Comparison of ENCODE assay signal across 12 mouse cellular contexts in the genomic region with DNA sequence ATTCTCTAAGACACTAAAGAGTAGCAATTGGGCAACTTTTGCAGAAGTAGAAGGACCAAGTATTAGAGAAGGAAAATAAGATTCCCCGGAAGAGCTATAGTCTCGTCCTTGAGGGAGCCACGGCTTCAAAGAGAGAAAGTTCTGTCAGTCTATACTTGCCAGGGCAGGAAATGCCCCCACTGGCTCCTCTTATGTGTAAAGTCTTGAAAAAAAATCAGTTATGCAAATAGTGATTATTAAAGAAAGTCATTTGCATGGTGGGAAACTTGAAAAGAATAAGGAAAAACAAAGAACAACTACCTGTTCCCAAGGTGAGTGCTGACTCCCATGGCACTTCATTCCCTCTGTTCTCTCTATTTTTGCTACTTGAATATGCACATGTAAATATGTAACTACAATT.
"Had no signal": no experiment of that assay in that cellular context is flagged by ENCODE, and none has a peak within 500 bp of the region (broad histone marks: within the 10 kb centered on the region; RNA-seq: fewer than 3 reads in every experiment).

No protein-coding gene starts in this region.

- H3K9me3 ChIP-seq: limb, embryonic 10.5 days; liver, embryonic 12.5 days; lung, embryonic 15.5 days; midbrain, embryonic 12.5 days had no signal

- DNase-seq: kidney, adult 11 months; kidney, adult 9 months; kidney, postnatal 4 days; spleen, adult 18-20 months; thymus, postnatal 36 days had no signal

- H3K4me2 ChIP-seq: liver, embryonic 12.5 days; lung, embryonic 15.5 days; midbrain, embryonic 12.5 days had no signal

- H3K36me3 ChIP-seq: limb, embryonic 10.5 days; liver, embryonic 12.5 days; lung, embryonic 15.5 days; midbrain, embryonic 12.5 days had no signal

- ATAC-seq: liver, embryonic 12.5 days; midbrain, embryonic 16.5 days had no signal

- H3K4me3 ChIP-seq: left cerebral cortex, adult 2 months; limb, embryonic 10.5 days; liver, embryonic 12.5 days; lung, embryonic 15.5 days; midbrain, embryonic 12.5 days had no signal

- H3K9ac ChIP-seq: liver, embryonic 12.5 days; lung, embryonic 15.5 days; midbrain, embryonic 12.5 days had no signal

- H3K27me3 ChIP-seq: liver, embryonic 12.5 days; lung, embryonic 15.5 days; midbrain, embryonic 12.5 days had no signal

- H3K27ac ChIP-seq: kidney, postnatal 0 days; left cerebral cortex, adult 2 months; limb, embryonic 10.5 days; liver, embryonic 12.5 days; lung, embryonic 15.5 days; midbrain, embryonic 12.5 days had no signal
